Mouse (Mus musculus): Measurements from ENCODE around the gene Erbb2. TPM values are rescaled to one million over a fixed set of nuclear protein-coding genes. Genes with fewer than 3 reads are reported as not detected.

The Erbb2 gene
- polyA plus RNA-seq, 1 experiment: 1.6 TPM

GRCm38 (mm10) chr11:98463911-98464310, 51.6 kb downstream of the Erbb2 start:
- no peaks in the 10 kb centered on the region for H3K4me1 ChIP-seq (ENCODE audit: control insufficient read depth, insufficient read depth, low read length)
- no peak overlapping the region for H3K4me3 ChIP-seq (replicated peaks; ENCODE audit: insufficient read depth, low read depth, low read length)
- no peak for DNase-seq
- 84% methylated on average over 9 of the region's 9 CpGs for WGBS
- H3K27ac ChIP-seq (ENCODE audit: insufficient read depth, low read length): no peak overlapping the region
- H3K27me3 ChIP-seq (ENCODE audit: control insufficient read depth, insufficient read depth, low read length): no peaks in the 10 kb centered on the region
- TF ChIP-seq CTCF (IDR thresholded peaks at IDR 0.05; ENCODE audit: borderline replicate concordance, insufficient read depth, low read depth, low read length) (no peak), POLR2A (IDR thresholded peaks at IDR 0.05; ENCODE audit: borderline replicate concordance, insufficient read depth, low read length) (no peak)

- no peak for TF ChIP-seq CTCF (IDR thresholded peaks at IDR 0.05; ENCODE audit: borderline replicate concordance, insufficient read depth, low read depth, low read length)
- no peak for TF ChIP-seq POLR2A (IDR thresholded peaks at IDR 0.05; ENCODE audit: borderline replicate concordance, insufficient read depth, low read length)
- WGBS: 77% methylated on average over 6 of the region's 6 CpGs
- no peak overlapping the region for H3K27ac ChIP-seq (ENCODE audit: insufficient read depth, low read length)
- H3K4me3 ChIP-seq (replicated peaks; ENCODE audit: insufficient read depth, low read depth, low read length): no peak overlapping the region
- H3K4me1 ChIP-seq (ENCODE audit: control insufficient read depth, insufficient read depth, low read length): no peaks in the 10 kb centered on the region
- DNase-seq: no peak
- no peaks in the 10 kb centered on the region for H3K27me3 ChIP-seq (ENCODE audit: control insufficient read depth, insufficient read depth, low read length)
Observed at GRCm38 (mm10) chr11:98464516-98464915, 52.2 kb downstream of the Erbb2 start.

- Histone ChIP-seq H3K27me3 (ENCODE audit: control insufficient read depth, insufficient read depth, low read length) (no peaks in the 10 kb centered on the region; the same call in 1 of the 2 replicates), H3K4me3 (replicated peaks; ENCODE audit: insufficient read depth, low read depth, low read length) (no peak overlapping the region), H3K27ac (ENCODE audit: insufficient read depth, low read length) (no peak overlapping the region), H3K4me1 (ENCODE audit: control insufficient read depth, insufficient read depth, low read length) (no peaks in the 10 kb centered on the region)
- no peak for DNase-seq
- 78% methylated on average over 22 of the region's 22 CpGs for WGBS
- no peak for TF ChIP-seq POLR2A (IDR thresholded peaks at IDR 0.05; ENCODE audit: borderline replicate concordance, insufficient read depth, low read length)
- no peak for TF ChIP-seq CTCF (IDR thresholded peaks at IDR 0.05; ENCODE audit: borderline replicate concordance, insufficient read depth, low read depth, low read length)
Observed at GRCm38 (mm10) chr11:98469761-98470714, 57.8 kb downstream of the Erbb2 start.

GRCm38 (mm10) chr11:98470795-98471194, 58.5 kb downstream of the Erbb2 start:
- 74% methylated on average over 6 of the region's 6 CpGs for WGBS
- no peak for DNase-seq
- no peak for TF ChIP-seq CTCF (IDR thresholded peaks at IDR 0.05; ENCODE audit: borderline replicate concordance, insufficient read depth, low read depth, low read length)
- no peak for TF ChIP-seq POLR2A (IDR thresholded peaks at IDR 0.05; ENCODE audit: borderline replicate concordance, insufficient read depth, low read length)
- H3K4me3 ChIP-seq (replicated peaks; ENCODE audit: insufficient read depth, low read depth, low read length): no peak overlapping the region
- no peaks in the 10 kb centered on the region; the same call in 1 of the 2 replicates for H3K27me3 ChIP-seq (ENCODE audit: control insufficient read depth, insufficient read depth, low read length)
- no peak overlapping the region for H3K27ac ChIP-seq (ENCODE audit: insufficient read depth, low read length)
- H3K4me1 ChIP-seq (ENCODE audit: control insufficient read depth, insufficient read depth, low read length): no peaks in the 10 kb centered on the region

GRCm38 (mm10) chr11:98472696-98473095, 60.4 kb downstream of the Erbb2 start:
- TF ChIP-seq POLR2A (IDR thresholded peaks at IDR 0.05; ENCODE audit: borderline replicate concordance, insufficient read depth, low read length) (no peak), CTCF (IDR thresholded peaks at IDR 0.05; ENCODE audit: borderline replicate concordance, insufficient read depth, low read depth, low read length) (no peak)
- Histone ChIP-seq H3K27ac (ENCODE audit: insufficient read depth, low read length) (no peak overlapping the region), H3K4me3 (replicated peaks; ENCODE audit: insufficient read depth, low read depth, low read length) (no peak overlapping the region), H3K27me3 (ENCODE audit: control insufficient read depth, insufficient read depth, low read length) (no peaks in the 10 kb centered on the region; the same call in 1 of the 2 replicates), H3K4me1 (ENCODE audit: control insufficient read depth, insufficient read depth, low read length) (no peaks in the 10 kb centered on the region)
- no peak for DNase-seq
- 38% methylated on average over 4 of the region's 4 CpGs for WGBS

GRCm38 (mm10) chr11:98473916-98474479, 61.7 kb downstream of the Erbb2 start:
- Histone ChIP-seq H3K4me1 (ENCODE audit: control insufficient read depth, insufficient read depth, low read length) (no peaks in the 10 kb centered on the region), H3K27me3 (ENCODE audit: control insufficient read depth, insufficient read depth, low read length) (no peaks in the 10 kb centered on the region; the same call in 1 of the 2 replicates), H3K27ac (ENCODE audit: insufficient read depth, low read length) (no peak overlapping the region), H3K4me3 (replicated peaks; ENCODE audit: insufficient read depth, low read depth, low read length) (no peak overlapping the region)
- whole genome bisulfite sequencing: 59% methylated on average over 8 of the region's 8 CpGs
- no peak for DNase-seq
- TF ChIP-seq CTCF (IDR thresholded peaks at IDR 0.05; ENCODE audit: borderline replicate concordance, insufficient read depth, low read depth, low read length) (no peak), POLR2A (IDR thresholded peaks at IDR 0.05; ENCODE audit: borderline replicate concordance, insufficient read depth, low read length) (no peak)

GRCm38 (mm10) chr11:98474967-98475366, 62.7 kb downstream of the Erbb2 start:
- TF ChIP-seq CTCF (IDR thresholded peaks at IDR 0.05; ENCODE audit: borderline replicate concordance, insufficient read depth, low read depth, low read length): no peak
- no peak for TF ChIP-seq POLR2A (IDR thresholded peaks at IDR 0.05; ENCODE audit: borderline replicate concordance, insufficient read depth, low read length)
- no peak overlapping the region for H3K4me3 ChIP-seq (replicated peaks; ENCODE audit: insufficient read depth, low read depth, low read length)
- no peak for DNase-seq
- H3K27ac ChIP-seq (ENCODE audit: insufficient read depth, low read length): no peak overlapping the region
- H3K27me3 ChIP-seq (ENCODE audit: control insufficient read depth, insufficient read depth, low read length): no peaks in the 10 kb centered on the region; the same call in 1 of the 2 replicates
- WGBS: 86% methylated on average over 11 of the region's 11 CpGs
- no peaks in the 10 kb centered on the region for H3K4me1 ChIP-seq (ENCODE audit: control insufficient read depth, insufficient read depth, low read length)

Data from cerebellum, adult 2 months (tissue).